Mouse (Mus musculus) layer of hippocampus, adult 9-11 months (tissue): ENCODE results near the gene Zfp865.
"Not testable (repeated sequence)": the region's sequence is repeated elsewhere in the genome, so short reads cannot be mapped to it uniquely, and the experiment has no call there.

Experiments used
- DNase-seq: peaks from one replicate; pipeline ENCODE4 v3.0.0; 2022

Gene Zfp865

DNA sequence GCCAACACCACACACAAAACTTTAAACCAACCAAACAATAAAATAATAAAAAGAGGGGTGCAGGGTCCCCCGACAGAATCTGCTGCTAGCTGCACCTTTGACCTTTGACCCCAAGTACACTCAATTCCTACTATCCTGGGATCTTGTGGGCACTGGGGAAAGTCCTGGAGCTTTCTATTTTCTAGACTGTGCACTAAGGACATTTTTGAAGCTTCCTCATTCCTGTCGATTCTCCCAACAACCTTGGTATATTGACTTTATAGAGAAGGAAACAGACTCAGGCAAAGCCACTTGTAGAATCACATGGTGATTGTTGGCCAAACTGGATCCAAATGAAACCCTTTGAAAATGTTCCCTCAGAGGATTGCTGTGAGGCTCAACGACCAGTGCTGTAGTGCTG, 4.1 kb upstream of the Zfp865 start:
- no peak for DNase-seq

DNA sequence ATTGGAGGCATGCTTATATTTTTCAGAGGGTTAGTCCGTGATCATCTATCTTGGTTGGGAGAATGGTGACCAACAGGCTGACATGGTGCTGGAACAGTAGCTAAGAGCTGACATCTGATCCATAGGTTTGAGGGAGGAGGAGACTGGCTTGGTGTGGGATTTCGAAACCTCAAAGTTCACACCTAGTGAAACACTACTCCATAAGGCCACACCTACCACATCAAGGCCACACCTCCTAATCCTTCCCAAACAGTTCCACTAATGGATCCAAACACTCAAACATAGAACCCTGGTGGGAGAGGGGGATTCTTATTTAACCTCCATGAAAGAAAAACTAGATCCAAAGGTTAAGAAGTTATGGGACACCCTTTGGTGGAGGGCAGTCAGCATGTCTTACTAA, 3.3 kb upstream of the Zfp865 start:
- no peak for DNase-seq

- DNase-seq = no peak
These were observed 2.8 kb upstream of the Zfp865 start for GRCm38 (mm10) chr7:5017352-5017751.

GRCm38 (mm10) chr7:5017931-5018330, 2.2 kb upstream of the Zfp865 start:
- DNase-seq = no peak

DNA sequence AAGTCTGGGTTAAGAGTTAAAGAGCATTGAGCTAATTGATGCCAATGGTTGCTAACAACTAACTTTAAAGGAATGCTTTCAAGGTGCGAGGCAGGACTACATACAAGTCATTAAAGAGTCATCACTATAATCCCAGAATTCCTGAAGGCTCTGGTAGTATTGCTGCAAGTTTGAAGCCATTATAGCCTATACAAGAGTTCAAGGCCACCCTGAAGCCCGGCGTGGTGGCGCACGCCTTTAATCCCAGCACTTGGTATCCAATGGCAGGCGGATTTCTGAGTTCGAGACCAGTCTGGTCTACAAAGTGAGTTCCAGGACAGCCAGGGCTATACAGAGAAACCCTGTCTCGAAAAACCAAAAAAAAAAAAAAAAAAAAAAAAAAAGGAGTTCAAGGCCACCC, 600 bp upstream of the Zfp865 start:
- DNase-seq = not testable (repeated sequence)

DNA sequence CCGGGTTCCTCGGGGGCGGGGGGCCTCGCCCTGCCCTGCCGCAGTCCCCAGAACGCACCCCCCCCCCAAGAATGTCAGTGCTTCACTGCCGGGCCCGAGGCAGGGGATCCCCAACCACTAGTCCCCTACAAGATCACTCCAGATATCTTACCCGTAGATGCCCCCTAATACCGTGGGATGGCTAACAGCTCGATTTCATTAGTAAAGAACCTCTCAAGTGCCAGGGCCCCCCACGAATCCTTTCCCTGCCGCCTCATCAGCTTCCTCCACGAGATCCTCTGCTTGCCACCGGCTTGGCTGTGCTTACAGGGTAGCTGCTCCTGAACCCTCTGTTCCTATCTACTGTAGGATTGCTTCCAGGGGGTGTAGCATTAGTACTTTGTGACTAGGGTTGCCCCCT, 509 bp downstream of the Zfp865 start:
- DNase-seq = no peak

DNA sequence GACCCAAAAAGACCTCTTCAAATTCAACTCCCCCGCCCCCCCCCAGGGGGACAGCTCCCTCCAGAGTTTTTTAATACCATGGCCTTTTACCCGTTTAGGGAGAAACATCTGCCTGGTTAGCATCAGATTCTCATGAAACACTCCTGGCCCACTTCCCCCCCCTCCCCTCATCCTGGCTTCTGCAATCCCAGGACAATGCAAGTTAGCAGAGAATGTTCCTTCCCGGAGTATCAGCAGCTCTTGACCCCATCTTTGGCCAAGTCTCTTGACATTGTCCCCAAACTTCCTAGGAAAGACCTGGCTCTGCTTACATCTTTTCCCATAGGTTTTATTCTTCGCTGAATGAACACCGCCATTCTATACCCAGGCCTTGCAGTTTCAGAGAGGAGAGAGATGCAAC, 1.0 kb downstream of the Zfp865 start:
- DNase-seq = no peak

DNA sequence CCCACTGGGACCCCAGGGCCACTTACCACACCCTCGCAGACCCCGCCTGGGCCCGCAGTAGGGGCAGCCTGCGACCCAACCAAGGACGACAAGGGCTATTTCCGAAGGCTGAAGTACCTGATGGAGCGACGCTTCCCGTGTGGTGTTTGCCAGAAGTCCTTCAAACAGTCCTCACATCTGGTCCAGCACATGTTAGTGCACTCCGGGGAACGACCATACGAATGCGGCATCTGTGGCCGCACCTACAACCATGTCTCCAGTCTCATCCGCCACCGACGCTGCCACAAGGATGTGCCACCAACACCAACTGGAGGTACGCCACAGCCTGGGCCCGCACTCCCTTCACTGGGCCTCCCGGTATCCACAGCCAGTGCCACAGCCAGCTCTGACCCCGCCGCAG, 9.4 kb downstream of the Zfp865 start:
- no peak for DNase-seq

- no peak for DNase-seq
These were observed 9.8 kb downstream of the Zfp865 start for GRCm38 (mm10) chr7:5029946-5030345.

DNA sequence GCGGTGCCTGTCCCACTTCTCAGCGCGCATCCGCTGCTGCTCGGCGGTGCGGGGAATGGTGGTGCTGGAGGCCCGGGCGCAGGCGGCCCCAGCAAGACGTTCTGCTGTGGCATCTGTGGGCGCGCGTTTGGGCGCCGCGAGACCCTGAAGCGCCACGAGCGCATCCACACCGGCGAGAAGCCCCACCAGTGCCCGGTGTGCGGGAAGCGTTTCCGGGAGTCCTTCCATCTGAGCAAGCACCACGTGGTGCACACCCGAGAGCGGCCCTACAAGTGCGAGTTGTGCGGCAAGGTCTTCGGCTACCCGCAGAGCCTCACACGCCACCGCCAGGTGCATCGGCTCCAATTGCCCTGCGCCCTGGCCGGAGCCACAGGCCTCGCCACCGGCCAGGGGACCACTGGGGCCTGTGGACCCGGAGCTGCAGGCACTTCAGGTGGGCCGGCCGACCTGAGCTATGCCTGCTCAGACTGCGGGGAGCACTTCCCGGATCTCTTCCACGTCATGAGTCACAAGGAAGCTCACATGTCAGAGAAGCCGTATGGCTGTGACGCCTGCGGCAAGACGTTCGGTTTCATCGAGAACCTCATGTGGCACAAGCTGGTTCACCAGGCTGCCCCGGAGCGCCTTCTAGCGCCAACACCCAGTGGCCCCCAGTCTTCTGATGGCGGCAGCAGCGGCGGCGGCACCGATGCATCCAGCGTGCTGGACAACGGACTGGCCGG, 10.5 kb downstream of the Zfp865 start:
- DNase-seq = no peak

DNA sequence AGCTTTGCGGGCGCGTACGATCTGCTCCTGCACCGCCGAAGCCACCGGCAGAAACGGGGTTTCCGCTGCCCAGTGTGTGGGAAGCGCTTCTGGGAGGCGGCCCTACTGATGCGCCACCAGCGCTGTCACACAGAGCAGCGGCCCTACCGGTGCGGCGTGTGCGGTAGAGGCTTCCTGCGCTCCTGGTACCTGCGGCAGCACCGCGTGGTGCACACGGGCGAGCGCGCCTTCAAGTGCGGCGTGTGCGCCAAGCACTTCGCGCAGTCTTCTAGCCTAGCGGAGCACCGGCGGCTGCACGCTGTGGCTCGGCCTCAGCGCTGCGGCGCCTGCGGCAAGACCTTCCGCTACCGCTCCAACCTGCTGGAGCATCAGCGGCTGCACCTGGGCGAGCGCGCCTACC, 11.3 kb downstream of the Zfp865 start:
- DNase-seq = no peak

DNA sequence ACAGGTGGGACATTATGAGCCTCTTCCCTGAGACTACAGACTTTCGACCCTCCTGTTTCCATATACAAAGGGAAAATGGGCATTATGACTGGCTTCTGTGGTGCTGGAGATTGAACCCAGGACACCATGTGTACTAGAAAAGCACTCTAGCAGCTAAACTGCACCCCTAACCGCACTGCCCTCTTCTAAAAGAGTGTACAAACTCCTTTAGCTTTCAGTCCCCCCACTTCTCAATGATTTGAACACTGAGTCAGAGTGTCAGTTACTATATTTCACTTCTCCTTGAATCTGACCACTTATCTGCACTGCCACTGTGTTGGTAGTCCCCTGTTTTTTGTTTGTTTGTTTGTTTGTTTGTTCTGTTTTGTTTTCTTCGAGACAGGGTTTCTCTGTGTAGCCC, 13.6 kb downstream of the Zfp865 start, which contains the start of gene 4632433K11Rik:
Gene 4632433K11Rik (plus strand): TSS at position 301 of the 400 bp plus-strand sequence.
- no peak for DNase-seq

DNA sequence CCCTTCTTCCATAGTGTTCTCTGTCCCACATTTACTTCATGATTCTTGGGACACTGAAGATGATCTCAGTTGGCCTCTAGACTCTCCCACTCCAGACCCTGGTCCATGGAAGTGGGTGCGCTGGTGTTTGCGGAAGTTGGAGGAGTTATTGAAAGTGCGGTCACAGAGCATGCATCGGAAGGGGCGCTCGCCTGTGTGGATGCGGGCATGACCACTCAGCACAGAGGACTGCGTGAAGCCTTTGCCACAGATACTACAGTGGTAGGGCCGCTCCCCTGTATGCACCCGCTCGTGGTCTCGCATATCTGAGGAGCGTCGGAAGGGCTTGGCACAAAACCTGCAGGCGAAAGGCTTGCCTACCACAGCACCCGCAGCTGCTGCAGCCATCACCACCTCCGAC, 15.5 kb downstream of the Zfp865 start:
- no peak for DNase-seq

GRCm38 (mm10) chr7:5036136-5036535, 16.0 kb downstream of the Zfp865 start:
- DNase-seq = peak; percentile 6

- no peak for DNase-seq
These were observed 16.9 kb downstream of the Zfp865 start for GRCm38 (mm10) chr7:5037026-5037425.

- DNase-seq = no peak
These were observed 17.3 kb downstream of the Zfp865 start for GRCm38 (mm10) chr7:5037467-5037866.

DNA sequence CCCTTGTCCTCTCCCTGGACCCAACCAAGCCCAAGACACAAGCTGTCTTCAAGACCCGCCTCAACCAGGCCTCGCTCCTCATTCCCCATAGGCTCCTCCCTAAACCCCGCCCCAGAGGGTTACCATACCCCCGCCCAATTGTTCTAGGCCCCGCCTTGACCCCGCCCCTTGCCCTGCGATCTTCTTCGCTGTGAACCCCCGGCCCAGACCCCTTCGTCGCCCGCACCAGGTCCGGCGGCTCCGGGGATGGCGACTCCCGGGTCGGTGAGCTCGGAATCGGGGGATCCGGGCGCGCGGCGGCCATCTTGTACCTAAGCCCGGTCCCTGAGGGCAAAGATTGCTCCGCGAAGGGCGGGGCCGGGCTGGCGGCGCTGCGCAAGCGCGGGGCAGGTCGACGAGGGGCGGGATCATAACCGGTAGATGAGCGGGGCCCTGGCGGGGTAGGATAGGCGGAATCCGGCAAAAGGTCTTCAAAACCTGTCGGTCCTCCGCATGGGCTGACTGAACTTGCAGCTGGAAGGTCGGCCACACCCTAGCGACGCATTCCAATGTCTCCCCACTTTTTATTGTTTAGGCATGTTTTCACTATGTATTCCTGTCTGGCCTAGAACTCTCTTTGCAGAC, 18.0 kb downstream of the Zfp865 start, which contains the start of gene Zfp784:
Gene Zfp784 (minus strand): TSS at position 338 of the 624 bp plus-strand sequence.
- peak; percentile 90 for DNase-seq

GRCm38 (mm10) chr7:5038940-5039339, 18.8 kb downstream of the Zfp865 start:
- no peak for DNase-seq

DNA sequence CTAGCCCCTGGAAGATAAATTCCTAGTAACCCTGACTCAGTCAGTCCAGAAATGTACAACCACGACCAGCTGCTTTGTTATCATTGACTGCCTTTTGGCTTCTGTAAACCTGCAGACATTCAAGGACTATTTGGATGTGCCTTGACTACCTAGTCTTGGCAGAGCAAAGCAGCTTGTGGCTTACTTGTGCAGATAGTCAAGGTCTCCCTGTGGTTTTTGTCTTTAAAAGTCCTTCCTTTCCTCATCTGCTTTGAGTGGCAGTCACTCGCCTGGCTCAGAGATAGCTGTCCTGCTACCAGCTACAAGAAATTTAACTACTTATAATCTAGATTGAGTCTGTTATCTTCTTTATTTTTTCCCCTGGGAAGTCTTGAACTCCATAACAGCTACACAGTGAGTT, 24.8 kb downstream of the Zfp865 start:
- DNase-seq = no peak

DNA sequence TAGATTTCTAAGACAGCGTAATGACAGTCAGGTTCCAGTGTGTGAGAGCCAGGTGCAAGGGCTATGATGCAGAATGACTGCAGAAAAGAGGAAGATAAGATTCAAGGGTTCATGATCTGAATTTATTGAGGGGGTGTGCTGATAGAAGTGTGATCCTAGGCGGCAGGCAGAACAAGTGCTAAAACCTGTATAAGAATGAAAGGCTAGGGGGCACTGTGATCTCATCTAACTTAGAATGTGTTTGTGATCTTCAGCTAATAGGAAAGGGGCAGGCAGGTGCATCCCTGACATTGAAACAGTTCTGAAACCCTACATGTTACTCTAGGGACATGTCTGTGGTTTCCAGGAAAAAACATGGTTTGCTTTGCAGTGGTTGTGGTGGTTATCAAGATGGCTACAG, 25.9 kb downstream of the Zfp865 start:
- DNase-seq = no peak

GRCm38 (mm10) chr7:5047313-5047712, 27.1 kb downstream of the Zfp865 start:
- no peak for DNase-seq

GRCm38 (mm10) chr7:5051193-5052192, 31.3 kb downstream of the Zfp865 start, which contains the start of gene Zfp580:
TSS of gene Zfp580 (plus strand) at chr7:5051538.
- peak; percentile 71 for DNase-seq

DNA sequence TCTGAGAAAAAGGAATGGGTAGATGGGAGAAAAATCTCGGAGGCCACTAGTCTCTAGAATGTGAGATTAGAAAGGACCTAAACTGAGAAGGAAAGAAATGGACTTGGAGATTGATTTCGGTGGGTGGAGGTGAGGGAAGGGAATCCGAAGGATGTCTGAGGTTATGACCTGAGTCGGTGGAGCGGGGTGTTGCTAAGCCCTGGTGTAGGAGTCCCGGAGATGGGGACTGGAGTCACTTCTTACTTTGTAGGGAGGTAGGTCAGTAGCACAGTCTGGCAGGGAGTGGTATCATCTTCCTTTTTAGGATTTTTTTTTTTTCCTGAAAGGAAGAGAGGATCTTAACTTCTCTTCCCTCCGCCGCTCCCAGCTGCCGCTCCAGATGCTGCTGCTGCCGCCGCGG, 32.3 kb downstream of the Zfp865 start:
- no peak for DNase-seq
